16 mouse cellular contexts compared by ENCODE assay signal in genomic region chr14:105684826-105685465, GRCm38 (mm10).
DNase-seq lines count a peak whose midpoint lies in the region; ATAC-seq and TF ChIP-seq lines count a peak whose summit lies in the region.
"Had no signal": no experiment of that assay in that cellular context is flagged by ENCODE, and none has a peak within 500 bp of the region (broad histone marks: within the 10 kb centered on the region; RNA-seq: fewer than 3 reads in every experiment).

No protein-coding gene starts in this region.

- H3K4me3 ChIP-seq in embryonic facial prominence, embryonic 12.5 days: no peak overlapping the region
- H3K4me3 ChIP-seq in lung, adult 2 months (replicated peaks; ENCODE audit: extremely low read depth, low read depth, low read length): no peak overlapping the region
- no peak overlapping the region for H3K4me3 ChIP-seq in stomach, postnatal 0 days (ENCODE audit: low read depth, low read length)
- H3K4me3 ChIP-seq: hindbrain, embryonic 13.5 days; liver, embryonic 12.5 days; midbrain, embryonic 13.5 days; neural tube, embryonic 12.5 days had no signal

- 25% methylated on average over 11 of the region's 11 CpGs for WGBS in embryonic facial prominence, embryonic 12.5 days
- WGBS in lung, adult 2 months: 55% methylated on average over 11 of the region's 11 CpGs
- 40% methylated on average over 11 of the region's 11 CpGs for WGBS in stomach, postnatal 0 days

- peaks cover 4% of the 10 kb centered on the region; the same call in 1 of the 2 replicates for H3K4me1 ChIP-seq in embryonic facial prominence, embryonic 12.5 days
- H3K4me1 ChIP-seq in lung, adult 2 months (ENCODE audit: control insufficient read depth, insufficient read depth, low read length): no peaks in the 10 kb centered on the region
- no peaks in the 10 kb centered on the region for H3K4me1 ChIP-seq in stomach, postnatal 0 days (replicated peaks; ENCODE audit: control insufficient read depth, insufficient read depth)
- H3K4me1 ChIP-seq: hindbrain, embryonic 13.5 days; liver, embryonic 12.5 days; midbrain, embryonic 13.5 days; neural tube, embryonic 12.5 days had no signal

- H3K9me3 ChIP-seq in embryonic facial prominence, embryonic 12.5 days: no peaks in the 10 kb centered on the region
- no peaks in the 10 kb centered on the region for H3K9me3 ChIP-seq in stomach, postnatal 0 days (ENCODE audit: control insufficient read depth, low read length)
- H3K9me3 ChIP-seq: hindbrain, embryonic 13.5 days; liver, embryonic 12.5 days; midbrain, embryonic 13.5 days; neural tube, embryonic 12.5 days had no signal

- no peak for TF ChIP-seq EP300 in stomach, postnatal 0 days (optimal IDR thresholded peaks at IDR 0.05)

- no peak overlapping the region for H3K9ac ChIP-seq in embryonic facial prominence, embryonic 12.5 days
- H3K9ac ChIP-seq in stomach, postnatal 0 days (ENCODE audit: low read length): no peak overlapping the region
- H3K9ac ChIP-seq: hindbrain, embryonic 13.5 days; liver, embryonic 12.5 days; midbrain, embryonic 13.5 days; neural tube, embryonic 12.5 days had no signal

- H3K27me3 ChIP-seq in embryonic facial prominence, embryonic 12.5 days: no peaks in the 10 kb centered on the region
- H3K27me3 ChIP-seq in stomach, postnatal 0 days (ENCODE audit: control insufficient read depth, insufficient read depth, low read length): no peaks in the 10 kb centered on the region
- H3K27me3 ChIP-seq: hindbrain, embryonic 13.5 days; liver, embryonic 12.5 days; midbrain, embryonic 13.5 days; neural tube, embryonic 12.5 days had no signal

- no peaks in the 10 kb centered on the region for H3K36me3 ChIP-seq in embryonic facial prominence, embryonic 12.5 days
- H3K36me3 ChIP-seq in stomach, postnatal 0 days (ENCODE audit: control insufficient read depth, insufficient read depth, low read length): no peaks in the 10 kb centered on the region
- H3K36me3 ChIP-seq: hindbrain, embryonic 13.5 days; liver, embryonic 12.5 days; midbrain, embryonic 13.5 days; neural tube, embryonic 12.5 days had no signal

- no peak overlapping the region for H3K27ac ChIP-seq in embryonic facial prominence, embryonic 12.5 days
- no peak overlapping the region for H3K27ac ChIP-seq in stomach, postnatal 0 days (replicated peaks)
- H3K27ac ChIP-seq: hindbrain, embryonic 13.5 days; liver, embryonic 12.5 days; midbrain, embryonic 13.5 days; neural tube, embryonic 12.5 days had no signal

- DNase-seq in lung, adult 18-20 months: peak; percentile 22 to 36
- no peak for DNase-seq in lung, postnatal 14 days
- peak; percentile 9 for DNase-seq in lung, adult 2 months
- peak; percentile 28 for DNase-seq in stomach, postnatal 0 days (ENCODE audit: low spot score)
- no peak for DNase-seq in urinary bladder, postnatal 36 days (ENCODE audit: low spot score in 2 of 2)
- no peak for DNase-seq in right cerebral cortex, postnatal 10 days (ENCODE audit: low spot score in 2 of 2)
- DNase-seq: cerebellum, postnatal 10 days; gastrocnemius, postnatal 14 days; kidney, postnatal 36 days; right cerebral cortex, postnatal 14 days had no signal

- no peak overlapping the region for H3K4me2 ChIP-seq in embryonic facial prominence, embryonic 12.5 days (replicated peaks)
- no peak overlapping the region for H3K4me2 ChIP-seq in stomach, postnatal 0 days (replicated peaks; ENCODE audit: low read depth)
- H3K4me2 ChIP-seq: hindbrain, embryonic 13.5 days; liver, embryonic 12.5 days; midbrain, embryonic 13.5 days; neural tube, embryonic 12.5 days had no signal

- no peak for TF ChIP-seq POLR2A in lung, adult 2 months (IDR thresholded peaks at IDR 0.05; ENCODE audit: borderline replicate concordance, extremely low read depth, low read depth, low read length)

- TF ChIP-seq CTCF in lung, adult 2 months (IDR thresholded peaks at IDR 0.05; ENCODE audit: insufficient read depth, low read length): no peak
- no peak for TF ChIP-seq CTCF in stomach, postnatal 0 days (IDR thresholded peaks at IDR 0.05; ENCODE audit: low read depth)

- ATAC-seq in embryonic facial prominence, embryonic 12.5 days (ENCODE audit: insufficient number of reproducible peaks, insufficient read depth, low FRiP score, low TSS enrichment): peak; percentile 81
- ATAC-seq in stomach, postnatal 0 days (ENCODE audit: low FRiP score, low TSS enrichment): peak; percentile 80
- ATAC-seq: activated CD4-positive, CD25-positive, alpha-beta regulatory T cell, adult 4 months; liver, embryonic 12.5 days; midbrain, embryonic 13.5 days had no signal

Comparison
In these comparisons a context has a peak if more than half of its experiments do, and no peak if none do; other contexts are left out.
1. DNase-seq: peak in lung, adult 18-20 months (2 of 2), lung, adult 2 months (single experiment) and stomach, postnatal 0 days (single experiment); none in lung, postnatal 14 days (single experiment), urinary bladder, postnatal 36 days (0 of 2) and right cerebral cortex, postnatal 10 days (0 of 2).